Mouse (Mus musculus) neural tube, embryonic 13.5 days (tissue): ENCODE measurements at regions not wholly inside any gene's neighbourhood (a gene's known extent, or its start where the extent isn't known, plus 50 kb on each side); places are given as distances from the start of the nearest gene placed in this dataset.

Source experiments
- ATAC-seq: fragments of 200-750 bp; cut with Nextera tagmentation; 2 replicates; pipeline ENCODE4 v1.8.0; 2017; ENCODE audit warnings: low read depth, mild to moderate bottlenecking, moderate TSS enrichment, moderate library complexity
- H3K27ac ChIP-seq: fragments of 300-500 bp; sonication (generic); replicated peaks from 2 replicates; pipeline ENCODE4 v1.5.1; 2015; ENCODE audit warnings: moderate library complexity, mild to moderate bottlenecking, inconsistent platforms
- H3K27me3 ChIP-seq: fragments of 300-500 bp; sonication (generic); 2 replicates; pipeline ENCODE4 v1.6.1; 2015; ENCODE audit warnings: mild to moderate bottlenecking, inconsistent platforms
- H3K36me3 ChIP-seq: fragments of 300-500 bp; sonication (generic); 2 replicates; pipeline ENCODE4 v1.6.1; 2015; ENCODE audit warnings: mild to moderate bottlenecking, inconsistent platforms
- H3K4me1 ChIP-seq: fragments of 300-500 bp; sonication (generic); replicated peaks from 2 replicates; pipeline ENCODE4 v1.6.1; 2015; ENCODE audit warnings: inconsistent platforms
- H3K4me2 ChIP-seq: fragments of 300-500 bp; sonication (generic); 2 replicates; pipeline ENCODE4 v1.6.1; 2015; ENCODE audit warnings: inconsistent platforms, mild to moderate bottlenecking, moderate library complexity
- H3K4me3 ChIP-seq: fragments of 300-500 bp; sonication (generic); 2 replicates; pipeline ENCODE4 v1.5.1; 2015; ENCODE audit warnings: mild to moderate bottlenecking, inconsistent platforms
- H3K9ac ChIP-seq: fragments of 300-500 bp; sonication (generic); 2 replicates; pipeline ENCODE4 v1.6.1; 2015; ENCODE audit warnings: moderate library complexity, mild to moderate bottlenecking, inconsistent platforms
- H3K9me3 ChIP-seq: fragments of 300-500 bp; sonication (generic); 2 replicates; pipeline ENCODE4 v1.6.1; 2016; ENCODE audit warnings: inconsistent platforms
- WGBS: fragments of 180-500 bp; shearing (Covaris S2); methylation state at CpG from one replicate; pipeline ENCODE4 v1.1.7; 2015; 5-methylcytosine and 5-hydroxymethylcytosine counted together

GRCm38 (mm10) chr3:57118016-57118415 lies 183.8 kb downstream of the Tm4sf1 start:
- 94% methylated on average over 1 of the region's 1 CpGs for WGBS

GRCm38 (mm10) chr3:57102254-57102653 lies 199.5 kb downstream of the Tm4sf1 start:
- Histone ChIP-seq H3K36me3 (no peaks in the 10 kb centered on the region), H3K4me3 (no peak overlapping the region), H3K4me1 (no peaks in the 10 kb centered on the region; the same call in 1 of the 2 replicates), H3K27me3 (no peaks in the 10 kb centered on the region), H3K9ac (no peak overlapping the region), H3K4me2 (no peak overlapping the region), H3K27ac (no peak overlapping the region), H3K9me3 (no peaks in the 10 kb centered on the region)
- 66% methylated on average over 2 of the region's 2 CpGs for WGBS
- no peak for ATAC-seq

More at GRCm38 (mm10) chr3:57118016-57118415, 183.8 kb downstream of the Tm4sf1 start:
- no peak overlapping the region for H3K27ac ChIP-seq
- no peak for ATAC-seq
- no peak overlapping the region for H3K4me2 ChIP-seq
- no peaks in the 10 kb centered on the region for H3K9me3 ChIP-seq
- no peak overlapping the region for H3K9ac ChIP-seq
- H3K4me1 ChIP-seq: no peaks in the 10 kb centered on the region
- no peaks in the 10 kb centered on the region for H3K36me3 ChIP-seq
- H3K4me3 ChIP-seq: no peak overlapping the region
- H3K27me3 ChIP-seq: no peaks in the 10 kb centered on the region

DNA sequence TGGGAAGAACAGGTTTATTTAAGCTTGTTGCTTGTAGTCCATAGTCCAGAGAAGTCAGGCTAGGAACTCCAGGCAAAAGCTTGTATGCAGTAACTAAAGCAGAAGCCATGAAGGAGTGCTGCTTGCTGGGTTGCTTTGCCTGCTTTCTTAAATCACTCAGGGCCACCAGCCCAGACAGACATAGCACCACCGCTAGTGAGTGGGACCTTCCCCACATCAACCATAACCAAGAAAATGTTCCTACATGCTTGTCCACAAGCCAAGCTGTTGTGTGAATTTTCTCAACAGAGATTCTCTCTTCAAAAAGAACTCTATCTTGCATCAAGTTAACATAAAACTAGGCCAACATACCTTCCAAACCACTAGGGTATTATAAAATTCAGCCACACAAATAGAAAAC lies 201.3 kb downstream of the Tm4sf1 start:
- H3K4me3 ChIP-seq: no peak overlapping the region
- H3K27ac ChIP-seq: no peak overlapping the region
- no peak for ATAC-seq
- no peak overlapping the region for H3K9ac ChIP-seq
- H3K4me1 ChIP-seq: no peaks in the 10 kb centered on the region; the same call in 1 of the 2 replicates
- H3K27me3 ChIP-seq: no peaks in the 10 kb centered on the region
- H3K9me3 ChIP-seq: no peaks in the 10 kb centered on the region
- no peak overlapping the region for H3K4me2 ChIP-seq
- 95% methylated on average over 1 of the region's 1 CpGs for WGBS
- no peaks in the 10 kb centered on the region for H3K36me3 ChIP-seq

GRCm38 (mm10) chr3:57094936-57095335 lies 206.9 kb downstream of the Tm4sf1 start:
- no peak overlapping the region for H3K4me3 ChIP-seq
- 62% methylated on average over 3 of the region's 3 CpGs for WGBS
- H3K27ac ChIP-seq: no peak overlapping the region
- no peaks in the 10 kb centered on the region for H3K9me3 ChIP-seq
- H3K36me3 ChIP-seq: no peaks in the 10 kb centered on the region
- no peak overlapping the region for H3K4me2 ChIP-seq
- no peaks in the 10 kb centered on the region for H3K4me1 ChIP-seq
- H3K27me3 ChIP-seq: no peaks in the 10 kb centered on the region
- no peak for ATAC-seq
- H3K9ac ChIP-seq: no peak overlapping the region

- Histone ChIP-seq H3K27ac (no peak overlapping the region), H3K4me1 (no peaks in the 10 kb centered on the region), H3K4me3 (no peak overlapping the region), H3K27me3 (no peaks in the 10 kb centered on the region), H3K36me3 (no peaks in the 10 kb centered on the region), H3K9ac (no peak overlapping the region), H3K9me3 (no peaks in the 10 kb centered on the region), H3K4me2 (no peak overlapping the region)
- ATAC-seq: no peak
- 89% methylated on average over 1 of the region's 1 CpGs for WGBS
These were observed 208.4 kb downstream of the Tm4sf1 start for GRCm38 (mm10) chr3:57093201-57093940.

DNA sequence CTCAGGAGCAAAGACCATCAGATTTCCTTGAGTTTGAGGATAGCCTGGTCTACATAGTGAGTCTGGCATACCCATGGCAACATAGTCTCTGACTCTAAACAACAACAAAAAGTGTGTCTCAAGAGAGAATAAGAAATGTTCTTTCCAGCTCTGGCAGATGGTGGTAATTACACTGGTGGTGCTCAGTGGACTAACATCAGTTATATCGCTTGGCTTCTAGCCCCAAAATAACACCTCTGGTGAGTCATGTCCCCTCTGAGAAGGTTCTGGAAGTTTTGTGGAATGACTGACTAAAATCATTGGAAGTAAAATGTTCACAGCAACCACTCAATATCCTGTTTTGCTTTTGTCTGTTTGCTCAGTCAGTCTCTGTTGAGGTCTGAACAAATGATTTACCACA lies 227.3 kb downstream of the Tm4sf1 start:
- ATAC-seq: no peak
- Histone ChIP-seq H3K27ac (no peak overlapping the region), H3K27me3 (no peaks in the 10 kb centered on the region), H3K4me2 (no peak overlapping the region), H3K4me3 (no peak overlapping the region), H3K9me3 (no peaks in the 10 kb centered on the region), H3K9ac (no peak overlapping the region), H3K36me3 (no peaks in the 10 kb centered on the region), H3K4me1 (no peaks in the 10 kb centered on the region)
- 95% methylated on average over 1 of the region's 1 CpGs for WGBS

DNA sequence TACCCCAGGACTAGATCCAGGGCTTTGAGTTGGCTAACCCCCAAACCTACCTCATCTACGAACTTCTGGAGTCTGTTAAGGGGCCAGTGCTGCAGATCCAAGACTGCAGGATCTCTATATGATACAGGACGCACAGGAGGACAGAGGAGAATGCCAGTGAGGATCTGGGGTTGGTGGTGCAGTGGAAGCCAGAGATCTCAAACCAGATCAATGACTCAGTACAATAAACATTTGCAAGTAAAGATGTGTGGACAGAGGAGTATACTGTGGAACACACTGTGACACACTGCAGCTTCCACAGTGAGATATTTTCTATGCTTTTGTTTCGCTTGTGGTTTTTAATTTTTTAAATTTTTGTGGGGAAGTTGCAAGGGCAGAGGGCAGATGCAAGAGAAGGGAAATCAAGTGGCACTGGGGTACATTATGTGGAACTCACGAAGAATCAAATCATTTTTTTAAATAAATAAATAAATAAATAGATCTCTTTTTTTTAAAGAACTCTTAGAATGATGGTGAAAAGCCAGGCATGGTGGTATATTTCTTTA lies 227.8 kb downstream of the Tm4sf1 start:
- WGBS: 81% methylated on average over 4 of the region's 4 CpGs
- H3K27ac ChIP-seq: no peak overlapping the region
- no peak overlapping the region for H3K9ac ChIP-seq
- no peak for ATAC-seq
- no peaks in the 10 kb centered on the region for H3K36me3 ChIP-seq
- no peaks in the 10 kb centered on the region for H3K4me1 ChIP-seq
- H3K4me3 ChIP-seq: no peak overlapping the region
- no peak overlapping the region for H3K4me2 ChIP-seq
- no peaks in the 10 kb centered on the region for H3K27me3 ChIP-seq
- H3K9me3 ChIP-seq: no peaks in the 10 kb centered on the region

DNA sequence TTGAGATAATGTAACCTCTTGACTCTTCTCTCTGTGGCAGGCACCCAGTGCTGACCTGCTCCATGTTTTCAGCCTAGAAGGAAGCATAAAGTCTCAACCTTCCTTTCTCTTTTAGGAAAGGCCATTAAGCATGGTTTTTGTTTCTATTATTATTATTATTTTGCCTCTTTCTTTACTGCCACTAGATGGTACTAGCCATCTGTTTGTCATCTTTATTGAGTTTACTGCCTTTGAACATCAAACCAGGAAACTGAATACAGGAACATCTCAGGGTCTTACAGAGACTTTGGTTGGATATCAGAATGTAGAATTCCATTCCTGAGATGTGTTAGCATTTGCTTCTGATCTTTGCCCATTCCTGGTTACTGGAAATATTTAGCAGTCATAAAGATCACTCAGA lies 268.8 kb downstream of the Tm4sf1 start:
- Histone ChIP-seq H3K4me2 (no peak overlapping the region), H3K36me3 (no peaks in the 10 kb centered on the region), H3K27ac (no peak overlapping the region), H3K4me1 (no peaks in the 10 kb centered on the region), H3K9me3 (no peaks in the 10 kb centered on the region), H3K9ac (no peak overlapping the region), H3K4me3 (no peak overlapping the region), H3K27me3 (no peaks in the 10 kb centered on the region)
- no peak for ATAC-seq

- Histone ChIP-seq H3K4me2 (no peak overlapping the region), H3K27ac (no peak overlapping the region), H3K9ac (no peak overlapping the region), H3K27me3 (no peaks in the 10 kb centered on the region), H3K4me3 (no peak overlapping the region), H3K36me3 (no peaks in the 10 kb centered on the region), H3K4me1 (no peaks in the 10 kb centered on the region), H3K9me3 (no peaks in the 10 kb centered on the region)
- ATAC-seq: no peak
These were observed 283.6 kb downstream of the Tm4sf1 start for GRCm38 (mm10) chr3:57018171-57018570.

DNA sequence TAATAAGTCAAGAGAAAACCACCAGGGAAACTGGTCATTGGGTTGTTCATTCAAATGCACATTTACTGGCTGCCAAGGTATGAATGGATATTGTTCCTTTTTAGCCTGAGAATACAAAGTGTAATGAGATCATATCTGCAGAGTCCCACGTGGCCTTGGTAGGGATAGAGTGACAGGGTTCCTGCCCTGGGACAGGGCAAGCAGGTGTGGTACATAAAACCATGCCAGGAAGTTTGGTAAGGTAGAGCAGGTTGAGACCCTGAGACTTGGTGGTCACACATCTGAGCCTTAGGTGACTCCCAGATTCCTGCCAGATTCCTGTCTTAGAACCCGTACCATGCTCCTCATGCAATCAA lies 320.5 kb downstream of the Tm4sf1 start:
- no peaks in the 10 kb centered on the region for H3K36me3 ChIP-seq
- no peaks in the 10 kb centered on the region for H3K9me3 ChIP-seq
- ATAC-seq: peak; percentile 56; the same call in 1 of the 2 replicates
- no peak overlapping the region for H3K9ac ChIP-seq
- no peaks in the 10 kb centered on the region for H3K27me3 ChIP-seq
- H3K27ac ChIP-seq: 0 out of 2 replicates have a peak overlapping the region, but pooled peaks have one; percentile 33
- H3K4me1 ChIP-seq: no peaks in the 10 kb centered on the region; the same call in 1 of the 2 replicates
- WGBS: 65% methylated on average over 2 of the region's 2 CpGs
- H3K4me2 ChIP-seq: no peak overlapping the region
- H3K4me3 ChIP-seq: no peak overlapping the region

- ATAC-seq: peak; percentile 76
- H3K9me3 ChIP-seq: no peaks in the 10 kb centered on the region
These were observed 321.0 kb downstream of the Tm4sf1 start for GRCm38 (mm10) chr3:56980593-56981304.

GRCm38 (mm10) chr3:56966008-56966407 lies 335.8 kb downstream of the Tm4sf1 start:
- 72% methylated on average over 1 of the region's 1 CpGs for WGBS
- no peak overlapping the region for H3K4me3 ChIP-seq
- no peak for ATAC-seq
- H3K4me2 ChIP-seq: no peak overlapping the region
- H3K9me3 ChIP-seq: no peaks in the 10 kb centered on the region
- H3K27me3 ChIP-seq: no peaks in the 10 kb centered on the region
- H3K9ac ChIP-seq: no peak overlapping the region
- peaks cover 14% of the 10 kb centered on the region for H3K4me1 ChIP-seq
- H3K36me3 ChIP-seq: no peaks in the 10 kb centered on the region
- H3K27ac ChIP-seq: no peak overlapping the region

More at GRCm38 (mm10) chr3:56980593-56981304, 321.0 kb downstream of the Tm4sf1 start:
- H3K27me3 ChIP-seq: no peaks in the 10 kb centered on the region
- 0 out of 2 replicates have a peak overlapping the region, but pooled peaks have one; percentile 15 for H3K27ac ChIP-seq
- WGBS: 49% methylated on average over 3 of the region's 3 CpGs
- no peak overlapping the region for H3K9ac ChIP-seq
- H3K4me3 ChIP-seq: no peak overlapping the region
- H3K4me1 ChIP-seq: no peaks in the 10 kb centered on the region; the same call in 1 of the 2 replicates
- H3K36me3 ChIP-seq: no peaks in the 10 kb centered on the region
- no peak overlapping the region for H3K4me2 ChIP-seq
